1 mouse cellular context compared by ENCODE assay signal in genomic region chr10:75530322-75530721, GRCm38 (mm10).
TF ChIP-seq lines count a peak whose summit lies in the region.

No protein-coding gene starts in this region.

TF ChIP-seq in CH12.LX, 34 proteins besides CTCF, POLR2A, EP300 and RAD21:
- TF ChIP-seq MEF2A (IDR thresholded peaks at IDR 0.05; ENCODE audit: borderline replicate concordance, low read depth, low read length) (0 out of 2 replicates have a peak, but pooled peaks have one; percentile 43), E2F4 (IDR thresholded peaks at IDR 0.05; ENCODE audit: insufficient replicate concordance, low read depth, low read length) (no peak), KAT2A (IDR thresholded peaks at IDR 0.05; ENCODE audit: insufficient replicate concordance, low read length) (no peak), IRF4 (IDR thresholded peaks at IDR 0.05; ENCODE audit: low read depth, low read length) (peak; percentile 60), ELF1 (IDR thresholded peaks at IDR 0.05; ENCODE audit: low read depth, low read length) (no peak; the same call in 1 of the 2 replicates), JUN (IDR thresholded peaks at IDR 0.05; ENCODE audit: insufficient read depth, low read depth, low read length) (no peak), ETS1 (conservative IDR thresholded peaks at IDR 0.05; ENCODE audit: low read depth, low read length) (no peak), MXI1 (IDR thresholded peaks at IDR 0.05; ENCODE audit: low read depth, low read length) (no peak), NRF1 (IDR thresholded peaks at IDR 0.05; ENCODE audit: low read depth, low read length) (no peak), TBP (conservative IDR thresholded peaks at IDR 0.05; ENCODE audit: low read depth, low read length) (0 out of 2 replicates have a peak, but pooled peaks have one; percentile 29), MAFK (IDR thresholded peaks at IDR 0.05; ENCODE audit: insufficient replicate concordance, low read length) (no peak), CHD1 (IDR thresholded peaks at IDR 0.05; ENCODE audit: low read depth, low read length) (no peak), ZC3H11A (IDR thresholded peaks at IDR 0.05; ENCODE audit: low read depth, low read length) (no peak), MAZ (IDR thresholded peaks at IDR 0.05; ENCODE audit: low read depth, low read length) (no peak), UBTF (IDR thresholded peaks at IDR 0.05; ENCODE audit: low read depth, low read length) (no peak), HCFC1 (IDR thresholded peaks at IDR 0.05; ENCODE audit: low read depth, low read length) (no peak), JUND (conservative IDR thresholded peaks at IDR 0.05; ENCODE audit: low read depth, low read length) (no peak), RCOR1 (conservative IDR thresholded peaks at IDR 0.05; ENCODE audit: low read depth, low read length) (no peak), SIN3A (IDR thresholded peaks at IDR 0.05; ENCODE audit: low read length) (no peak)
TF ChIP-seq in CH12.LX: peak in this region for 3.
